Mouse (Mus musculus): ENCODE results near the gene Edf1.

Edf1 gene

GRCm38 (mm10) chr2:25598749-25599148 lies 41.1 kb downstream of the Edf1 start:
- H3K27me3 ChIP-seq (ENCODE audit: insufficient read depth, low read length), result no peaks in the 10 kb centered on the region
- no peak overlapping the region for H3K4me3 ChIP-seq (replicated peaks; ENCODE audit: low read length)
- H3K4me1 ChIP-seq (replicated peaks; ENCODE audit: low read depth, low read length), result 0 out of 2 replicates have a peak, but pooled peaks cover 3% of the 10 kb centered on the region
- H3K9me3 ChIP-seq (ENCODE audit: low read length), result no peaks in the 10 kb centered on the region
- H3K36me3 ChIP-seq (ENCODE audit: insufficient read depth, low read length), result peaks cover 91% of the 10 kb centered on the region
- no peak for TF ChIP-seq CTCF (conservative IDR thresholded peaks at IDR 0.05; ENCODE audit: low read length)
- TF ChIP-seq NANOG (IDR thresholded peaks at IDR 0.05; ENCODE audit: borderline replicate concordance, low read length), result no peak
- TF ChIP-seq POU5F1 (IDR thresholded peaks at IDR 0.05; ENCODE audit: borderline replicate concordance, low read length), result no peak

- Histone ChIP-seq H3K9me3 (ENCODE audit: low read length) (no peaks in the 10 kb centered on the region), H3K4me3 (replicated peaks; ENCODE audit: low read length) (no peak overlapping the region), H3K4me1 (replicated peaks; ENCODE audit: low read depth, low read length) (0 out of 2 replicates have a peak, but pooled peaks cover 3% of the 10 kb centered on the region), H3K27me3 (ENCODE audit: insufficient read depth, low read length) (no peaks in the 10 kb centered on the region), H3K36me3 (ENCODE audit: insufficient read depth, low read length) (peaks cover 88% of the 10 kb centered on the region)
- no peak for TF ChIP-seq NANOG (IDR thresholded peaks at IDR 0.05; ENCODE audit: borderline replicate concordance, low read length)
- no peak for TF ChIP-seq CTCF (conservative IDR thresholded peaks at IDR 0.05; ENCODE audit: low read length)
- no peak for TF ChIP-seq POU5F1 (IDR thresholded peaks at IDR 0.05; ENCODE audit: borderline replicate concordance, low read length)
Observed at GRCm38 (mm10) chr2:25600037-25600436, 42.4 kb downstream of the Edf1 start.

GRCm38 (mm10) chr2:25602526-25602925 lies 44.9 kb downstream of the Edf1 start:
- no peaks in the 10 kb centered on the region for H3K9me3 ChIP-seq (ENCODE audit: low read length)
- no peaks in the 10 kb centered on the region for H3K27me3 ChIP-seq (ENCODE audit: insufficient read depth, low read length)
- TF ChIP-seq POU5F1 (IDR thresholded peaks at IDR 0.05; ENCODE audit: borderline replicate concordance, low read length), result no peak
- no peak for TF ChIP-seq NANOG (IDR thresholded peaks at IDR 0.05; ENCODE audit: borderline replicate concordance, low read length)
- TF ChIP-seq CTCF (conservative IDR thresholded peaks at IDR 0.05; ENCODE audit: low read length), result no peak
- no peak overlapping the region for H3K4me3 ChIP-seq (replicated peaks; ENCODE audit: low read length)
- peaks cover 14% of the 10 kb centered on the region for H3K4me1 ChIP-seq (replicated peaks; ENCODE audit: low read depth, low read length)
- H3K36me3 ChIP-seq (ENCODE audit: insufficient read depth, low read length), result peaks cover 63% of the 10 kb centered on the region

GRCm38 (mm10) chr2:25607761-25608622 lies 50.3 kb downstream of the Edf1 start, which contains the start of gene Rabl6:
TSS of gene Rabl6 (minus strand) at chr2:25608521.
- TF ChIP-seq CTCF (conservative IDR thresholded peaks at IDR 0.05; ENCODE audit: low read length) (no peak), NANOG (IDR thresholded peaks at IDR 0.05; ENCODE audit: borderline replicate concordance, low read length) (no peak), POU5F1 (IDR thresholded peaks at IDR 0.05; ENCODE audit: borderline replicate concordance, low read length) (no peak)
- Histone ChIP-seq H3K36me3 (ENCODE audit: insufficient read depth, low read length) (peaks cover 8% of the 10 kb centered on the region), H3K9me3 (ENCODE audit: low read length) (no peaks in the 10 kb centered on the region), H3K4me3 (replicated peaks; ENCODE audit: low read length) (peak within 1 kb of the TSS; percentile 96), H3K27me3 (ENCODE audit: insufficient read depth, low read length) (peaks cover 43% of the 10 kb centered on the region), H3K4me1 (replicated peaks; ENCODE audit: low read depth, low read length) (peaks cover 15% of the 10 kb centered on the region)

- no peak for TF ChIP-seq NANOG (IDR thresholded peaks at IDR 0.05; ENCODE audit: borderline replicate concordance, low read length)
- no peak for TF ChIP-seq CTCF (conservative IDR thresholded peaks at IDR 0.05; ENCODE audit: low read length)
- TF ChIP-seq POU5F1 (IDR thresholded peaks at IDR 0.05; ENCODE audit: borderline replicate concordance, low read length), result no peak
- H3K9me3 ChIP-seq (ENCODE audit: low read length), result no peaks in the 10 kb centered on the region
- peaks cover 50% of the 10 kb centered on the region for H3K27me3 ChIP-seq (ENCODE audit: insufficient read depth, low read length)
- peaks cover 5% of the 10 kb centered on the region; the same call in 1 of the 2 replicates for H3K36me3 ChIP-seq (ENCODE audit: insufficient read depth, low read length)
- peak overlapping the region; percentile 96; the same call in 1 of the 2 replicates for H3K4me3 ChIP-seq (replicated peaks; ENCODE audit: low read length)
- peaks cover 15% of the 10 kb centered on the region for H3K4me1 ChIP-seq (replicated peaks; ENCODE audit: low read depth, low read length)
Observed at GRCm38 (mm10) chr2:25608671-25609070, 51.0 kb downstream of the Edf1 start.
